Mouse (Mus musculus): ENCODE results near the gene Ugt1a9.

DNA sequence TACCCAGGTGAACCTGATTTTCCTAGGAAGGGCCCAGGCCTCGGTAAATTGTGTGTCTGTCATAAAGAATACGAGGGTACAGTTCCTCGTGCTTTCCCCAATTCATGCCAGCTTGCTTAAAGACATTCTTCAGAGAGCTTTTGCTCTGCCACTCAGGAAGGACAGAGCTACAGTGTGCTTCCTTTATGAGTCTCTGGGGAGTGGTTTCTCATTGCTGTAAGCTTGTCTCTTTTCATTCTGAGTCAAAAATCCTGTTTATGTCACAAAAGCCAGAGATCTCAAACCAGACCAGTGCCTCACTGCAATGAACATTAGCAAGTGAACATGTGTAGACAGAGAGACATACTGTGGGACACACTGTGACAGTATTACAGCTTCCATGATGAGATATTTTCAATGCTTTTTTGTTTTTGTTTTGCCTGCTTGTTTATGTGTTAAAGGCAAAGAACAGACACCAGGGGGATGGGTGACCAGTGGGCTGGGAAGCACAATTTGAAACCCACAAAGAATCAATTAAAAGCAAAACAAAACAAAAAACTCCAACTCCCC, 63.4 kb downstream of the Ugt1a9 start:
- no peak for TF ChIP-seq CTCF (IDR thresholded peaks at IDR 0.05; ENCODE audit: extremely low read depth, insufficient read depth, low read length)
- no peak for TF ChIP-seq POLR2A (IDR thresholded peaks at IDR 0.05; ENCODE audit: extremely low read depth, insufficient read depth, low read length)

All from cortical plate, adult 2 months (tissue).